Mouse (Mus musculus) stomach, embryonic 16.5 days (tissue): ENCODE results near the gene Rnf166. TPM values are rescaled to one million over a fixed set of nuclear protein-coding genes. Genes with fewer than 3 reads are reported as not detected.

Source experiments
- ATAC-seq: fragments of 200-750 bp; cut with Nextera tagmentation; 2 replicates; pipeline ENCODE4 v1.8.0; 2017; ENCODE audit warnings: moderate number of reproducible peaks, moderate TSS enrichment; ENCODE audit not compliant: insufficient read depth, low FRiP score
- H3K27ac ChIP-seq: fragments of 300-500 bp; sonication (generic); 2 replicates; pipeline ENCODE4 v1.5.1; 2014; ENCODE audit warnings: low read length
- H3K27me3 ChIP-seq: fragments of 300-500 bp; sonication (generic); 2 replicates; pipeline ENCODE4 v1.6.1; 2014; ENCODE audit warnings: low read length, control low read depth, mixed read lengths; ENCODE audit not compliant: control insufficient read depth, insufficient read depth
- H3K36me3 ChIP-seq: fragments of 300-500 bp; sonication (generic); 2 replicates; pipeline ENCODE4 v1.6.1; 2014; ENCODE audit warnings: low read length; ENCODE audit not compliant: control insufficient read depth, insufficient read depth
- H3K4me1 ChIP-seq: fragments of 300-500 bp; sonication (generic); 2 replicates; pipeline ENCODE4 v1.6.1; 2014; ENCODE audit warnings: low read length, control low read depth, mixed read lengths; ENCODE audit not compliant: control insufficient read depth, insufficient read depth
- H3K4me2 ChIP-seq: fragments of 300-500 bp; sonication (generic); 2 replicates; pipeline ENCODE4 v1.6.1; 2014; ENCODE audit warnings: low read depth, low read length, mixed read lengths
- H3K4me3 ChIP-seq: fragments of 300-500 bp; sonication (generic); replicated peaks from 2 replicates; pipeline ENCODE4 v1.5.1; 2014; ENCODE audit warnings: mild to moderate bottlenecking, low read length
- H3K9ac ChIP-seq: fragments of 300-500 bp; sonication (generic); 2 replicates; pipeline ENCODE4 v1.6.1; 2014; ENCODE audit warnings: low read length
- H3K9me3 ChIP-seq: fragments of 300-500 bp; sonication (generic); replicated peaks from 2 replicates; pipeline ENCODE4 v1.6.1; 2016; ENCODE audit warnings: low read length, control low read depth; ENCODE audit not compliant: control insufficient read depth
- WGBS: fragments of 180-500 bp; shearing (Covaris S2); extraction: QIAGEN DNeasy Blood & Tissue Kit; methylation state at CpG from one replicate; pipeline ENCODE4 v1.1.7; 2014; 5-methylcytosine and 5-hydroxymethylcytosine counted together
- polyA plus RNA-seq: library from polyadenylated mRNA; unstranded; fragments of >200 nt; fragmentation: Nextera tagmentation; extraction: Ambion mirVana; gene quantifications from 2 replicates; pipeline ENCODE4 v1.2.1, GENCODE M21; 2015

The Rnf166 gene
- polyA plus RNA-seq, 1 experiment from 2014 or later, result 36.4 TPM

- H3K4me3 ChIP-seq, result no peak overlapping the region
- no peak overlapping the region for H3K9ac ChIP-seq
- H3K4me1 ChIP-seq, result peaks cover 19% of the 10 kb centered on the region
- H3K4me2 ChIP-seq, result no peak overlapping the region
- 0 out of 2 replicates have a peak, but pooled peaks cover 8% of the 10 kb centered on the region for H3K36me3 ChIP-seq
- ATAC-seq, result no peak
- no peaks in the 10 kb centered on the region for H3K27me3 ChIP-seq
- 85% methylated on average over 20 of the region's 20 CpGs for WGBS
- no peaks in the 10 kb centered on the region; the same call in 1 of the 2 replicates for H3K9me3 ChIP-seq
- H3K27ac ChIP-seq, result no peak overlapping the region
These were observed 39.2 kb downstream of the Rnf166 start for GRCm38 (mm10) chr8:122436586-122437125.

- Histone ChIP-seq H3K9ac (no peak overlapping the region), H3K36me3 (0 out of 2 replicates have a peak, but pooled peaks cover 8% of the 10 kb centered on the region), H3K9me3 (no peaks in the 10 kb centered on the region; the same call in 1 of the 2 replicates), H3K4me3 (no peak overlapping the region), H3K4me2 (no peak overlapping the region), H3K4me1 (peaks cover 22% of the 10 kb centered on the region), H3K27ac (no peak overlapping the region), H3K27me3 (no peaks in the 10 kb centered on the region)
- ATAC-seq, result no peak
- 98% methylated on average over 9 of the region's 9 CpGs for whole genome bisulfite sequencing
These were observed 39.7 kb downstream of the Rnf166 start for GRCm38 (mm10) chr8:122436146-122436545.

- WGBS, result 91% methylated on average over 6 of the region's 6 CpGs
- Histone ChIP-seq H3K4me2 (no peak overlapping the region), H3K9ac (no peak overlapping the region), H3K4me1 (peaks cover 22% of the 10 kb centered on the region), H3K4me3 (no peak overlapping the region), H3K27ac (no peak overlapping the region), H3K27me3 (no peaks in the 10 kb centered on the region), H3K36me3 (0 out of 2 replicates have a peak, but pooled peaks cover 8% of the 10 kb centered on the region), H3K9me3 (no peaks in the 10 kb centered on the region; the same call in 1 of the 2 replicates)
- ATAC-seq, result no peak
These were observed 40.5 kb downstream of the Rnf166 start for GRCm38 (mm10) chr8:122435375-122435774.

- H3K4me1 ChIP-seq, result peaks cover 19% of the 10 kb centered on the region
- no peaks in the 10 kb centered on the region for H3K27me3 ChIP-seq
These were observed 42.5 kb downstream of the Rnf166 start for GRCm38 (mm10) chr8:122433269-122433905.

GRCm38 (mm10) chr8:122432443-122433268 lies 43.2 kb downstream of the Rnf166 start, which contains the start of gene Cyba:
Cyba (minus strand) TSS chr8:122432930.
- Histone ChIP-seq H3K36me3 (0 out of 2 replicates have a peak, but pooled peaks cover 4% of the 10 kb centered on the region), H3K9ac (peak within 1 kb of the TSS; percentile 86), H3K9me3 (no peaks in the 10 kb centered on the region; the same call in 1 of the 2 replicates), H3K27ac (peak within 1 kb of the TSS; percentile 86), H3K4me2 (peak within 1 kb of the TSS; percentile 83), H3K4me1 (peaks cover 13% of the 10 kb centered on the region), H3K27me3 (no peaks in the 10 kb centered on the region), H3K4me3 (peak within 1 kb of the TSS; percentile 65)
- WGBS, result 2% methylated on average over 45 of the region's 45 CpGs
- ATAC-seq, result peak; percentile 88

More at GRCm38 (mm10) chr8:122433269-122433905, 42.5 kb downstream of the Rnf166 start:
- H3K9me3 ChIP-seq, result no peaks in the 10 kb centered on the region; the same call in 1 of the 2 replicates
- peak overlapping the region; percentile 65 for H3K4me3 ChIP-seq
- H3K36me3 ChIP-seq, result 0 out of 2 replicates have a peak, but pooled peaks cover 4% of the 10 kb centered on the region
- ATAC-seq, result 0 out of 2 replicates have a peak, but pooled peaks have one; percentile 0
- H3K27ac ChIP-seq, result peak overlapping the region; percentile 86; the same call in 1 of the 2 replicates
- peak overlapping the region; percentile 86 for H3K9ac ChIP-seq
- peak overlapping the region; percentile 83 for H3K4me2 ChIP-seq
- 58% methylated on average over 11 of the region's 11 CpGs for WGBS

GRCm38 (mm10) chr8:122431694-122432442 lies 44.0 kb downstream of the Rnf166 start:
- peak; percentile 9; the same call in 1 of the 2 replicates for ATAC-seq
- H3K9me3 ChIP-seq, result no peaks in the 10 kb centered on the region; the same call in 1 of the 2 replicates
- H3K9ac ChIP-seq, result peak overlapping the region; percentile 86
- 23% methylated on average over 18 of the region's 18 CpGs for WGBS
- peaks cover 13% of the 10 kb centered on the region for H3K4me1 ChIP-seq
- H3K4me3 ChIP-seq, result peak overlapping the region; percentile 65
- H3K27ac ChIP-seq, result peak overlapping the region; percentile 86
- H3K27me3 ChIP-seq, result no peaks in the 10 kb centered on the region
- 0 out of 2 replicates have a peak, but pooled peaks cover 4% of the 10 kb centered on the region for H3K36me3 ChIP-seq
- H3K4me2 ChIP-seq, result peak overlapping the region; percentile 83

GRCm38 (mm10) chr8:122430646-122431045 lies 45.2 kb downstream of the Rnf166 start:
- H3K4me3 ChIP-seq, result no peak overlapping the region
- H3K9ac ChIP-seq, result peak overlapping the region; percentile 16; the same call in 1 of the 2 replicates
- H3K9me3 ChIP-seq, result no peaks in the 10 kb centered on the region; the same call in 1 of the 2 replicates
- 0 out of 2 replicates have a peak, but pooled peaks cover 4% of the 10 kb centered on the region for H3K36me3 ChIP-seq
- H3K27ac ChIP-seq, result peak overlapping the region; percentile 36; the same call in 1 of the 2 replicates
- WGBS, result 76% methylated on average over 3 of the region's 3 CpGs
- H3K4me1 ChIP-seq, result peaks cover 13% of the 10 kb centered on the region
- no peak overlapping the region for H3K4me2 ChIP-seq
- no peak for ATAC-seq
- H3K27me3 ChIP-seq, result no peaks in the 10 kb centered on the region

GRCm38 (mm10) chr8:122430058-122430636 lies 45.7 kb downstream of the Rnf166 start:
- Histone ChIP-seq H3K4me2 (no peak overlapping the region), H3K4me3 (no peak overlapping the region), H3K27me3 (no peaks in the 10 kb centered on the region), H3K36me3 (0 out of 2 replicates have a peak, but pooled peaks cover under 1% of the 10 kb centered on the region), H3K27ac (peak overlapping the region; percentile 36; the same call in 1 of the 2 replicates), H3K9me3 (no peaks in the 10 kb centered on the region), H3K9ac (0 out of 2 replicates have a peak overlapping the region, but pooled peaks have one; percentile 16), H3K4me1 (peaks cover 13% of the 10 kb centered on the region)
- 77% methylated on average over 10 of the region's 10 CpGs for WGBS
- ATAC-seq, result no peak
